Mouse (Mus musculus) brain, embryonic 14.5 days (tissue): ENCODE measurements around the gene Pgap2.

ENCODE experiments used
- CTCF ChIP-seq: fragments of 200-500 bp; IDR thresholded peaks from 2 replicates; pipeline ENCODE4 v1.5.1; 2012; ENCODE audit warnings: inconsistent platforms, mild to moderate bottlenecking, moderate library complexity, borderline replicate concordance; ENCODE audit not compliant: insufficient read depth, insufficient read length; ENCODE audit errors: extremely low read depth
- POLR2A ChIP-seq: fragments of 200-500 bp; IDR thresholded peaks from 2 replicates; pipeline ENCODE4 v1.6.1; 2012; ENCODE audit warnings: mild to moderate bottlenecking, inconsistent platforms, borderline replicate concordance; ENCODE audit not compliant: poor library complexity, insufficient read depth, insufficient read length, severe bottlenecking; ENCODE audit errors: extremely low read depth

DNA sequence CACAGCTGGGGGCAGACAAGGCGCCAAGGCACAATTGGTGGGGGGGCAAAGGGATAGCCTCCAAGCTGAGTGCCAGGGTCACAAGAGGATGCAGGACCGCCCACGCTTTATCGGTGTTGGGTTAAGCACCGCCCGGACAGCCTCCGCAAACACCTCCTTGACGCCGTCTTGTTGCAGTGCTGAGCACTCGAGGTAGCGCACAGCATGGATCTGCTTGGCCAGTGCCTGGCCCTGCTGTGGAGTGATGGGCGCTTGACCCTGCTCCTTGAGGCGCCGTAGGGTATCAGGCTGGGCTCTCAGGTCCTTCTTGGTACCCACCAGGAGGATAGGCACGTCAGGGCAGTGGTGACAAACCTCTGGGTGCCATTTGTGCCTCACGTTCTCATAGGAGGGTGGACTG, 29.6 kb downstream of the Pgap2 start:
- no peak for TF ChIP-seq CTCF
- TF ChIP-seq POLR2A, result no peak
